Mouse (Mus musculus) layer of hippocampus, adult 8-10 months (tissue): ENCODE results near the gene Gpatch8. TPM values are rescaled to one million over a fixed set of nuclear protein-coding genes. Genes with fewer than 3 reads are reported as not detected.
A peak's percentile ranks its signal among the peaks of the same experiment; 100 is the strongest.
"Not testable (repeated sequence)": the region's sequence is repeated elsewhere in the genome, so short reads cannot be mapped to it uniquely, and the experiment has no call there.

Source experiments
- DNase-seq, 2 experiments: peaks; one replicate each; pipeline ENCODE4 v3.0.0; 2022; ENCODE audit warnings: low spot score in 2 of 2
- total RNA-seq, 4 experiments: library from RNA; stranded (reverse); gene quantifications; 2 replicates each; pipeline ENCODE4 v1.2.4; 2022

The Gpatch8 gene
- total RNA-seq, 4 experiments from 2014 or later: 49.2 to 66.6 (median 52.9) TPM

DNA sequence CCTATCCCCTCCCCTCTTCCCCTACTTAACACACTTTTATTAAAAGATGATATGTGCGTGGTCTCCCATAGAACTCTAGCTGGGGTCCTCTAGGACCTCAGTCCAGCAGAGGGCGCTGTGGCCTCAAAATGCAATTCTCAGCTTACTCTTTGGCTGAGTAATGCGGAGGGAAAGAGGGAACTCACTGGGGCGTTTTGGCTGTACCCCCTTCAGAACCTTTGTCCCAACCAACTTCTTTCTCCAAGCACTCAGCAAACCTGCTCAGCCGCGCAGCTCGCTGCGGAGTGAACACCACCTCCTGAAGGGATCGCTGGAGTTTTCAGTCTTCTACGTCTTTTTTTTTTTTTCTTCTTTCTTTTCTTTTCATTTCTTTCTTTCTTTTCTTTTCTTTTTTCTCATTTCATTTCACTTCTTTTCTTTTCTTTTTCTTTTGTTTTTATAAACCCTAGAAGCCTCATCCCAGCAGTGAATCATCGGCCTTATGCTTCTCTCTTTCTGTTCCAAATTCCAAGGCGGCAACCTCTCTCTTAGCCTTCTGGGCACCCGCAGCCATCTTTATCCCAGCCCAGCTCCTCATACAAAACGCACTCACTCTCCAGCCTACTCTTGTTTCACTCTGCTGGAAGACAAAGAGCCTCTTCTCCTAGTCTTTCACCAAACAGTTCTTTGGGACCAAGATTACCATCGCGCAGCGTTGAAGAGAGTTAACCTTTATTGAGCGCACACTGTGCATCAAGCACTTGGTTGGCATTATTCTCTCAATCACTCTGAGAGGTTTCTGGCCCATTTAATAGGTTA is 16.9 kb upstream of the Gpatch8 start:
- peak; percentile 50 to 82 for DNase-seq

DNA sequence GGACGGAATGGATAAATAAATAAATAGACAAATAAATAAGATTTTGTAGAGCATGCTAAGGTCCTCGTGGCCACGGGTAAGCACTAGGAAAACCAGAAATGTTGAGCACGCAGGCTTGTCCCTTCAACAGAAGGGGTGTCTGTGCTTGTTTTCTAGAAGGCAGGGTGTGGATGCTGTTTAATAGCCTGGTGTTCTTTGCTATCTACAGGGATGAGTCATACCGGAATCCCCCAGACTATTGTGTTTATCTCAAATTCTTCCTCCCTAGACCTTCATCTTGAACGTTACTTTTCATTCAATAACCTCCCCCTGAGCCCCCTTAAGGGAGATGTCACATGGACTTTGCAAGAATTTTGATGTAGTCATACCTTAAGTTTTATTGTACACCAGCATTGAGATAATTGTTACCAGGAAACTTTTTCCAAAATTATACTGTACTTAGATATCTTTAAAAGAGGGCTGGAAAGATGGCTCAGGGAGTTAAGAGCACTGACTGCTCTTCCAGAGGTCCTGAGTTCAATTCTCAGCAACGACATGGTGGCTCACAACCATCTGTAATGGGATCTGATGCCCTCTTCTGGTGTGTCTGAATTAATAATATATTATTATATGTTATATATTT is 12.7 kb upstream of the Gpatch8 start:
- DNase-seq: no peak

DNA sequence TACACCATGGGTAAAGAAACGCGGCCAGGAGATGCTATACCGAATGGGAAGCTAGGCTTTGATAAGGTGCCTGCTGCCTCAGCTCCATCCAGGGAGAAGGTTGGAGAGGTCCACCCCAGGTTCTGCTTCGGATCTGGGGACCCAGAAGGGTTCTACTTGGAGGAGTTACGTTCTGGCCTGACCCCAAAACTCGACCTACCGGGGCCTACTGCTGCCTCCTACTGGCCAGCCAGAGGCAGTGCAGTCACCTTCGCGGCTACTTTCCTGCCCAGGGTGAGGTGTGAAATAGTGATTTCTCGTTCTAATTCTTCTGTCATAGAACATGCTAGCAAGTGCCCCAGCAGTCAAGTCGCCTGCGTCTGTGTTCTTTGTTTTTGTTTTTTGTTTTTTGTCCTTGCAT is 12.0 kb upstream of the Gpatch8 start:
- no peak for DNase-seq

DNA sequence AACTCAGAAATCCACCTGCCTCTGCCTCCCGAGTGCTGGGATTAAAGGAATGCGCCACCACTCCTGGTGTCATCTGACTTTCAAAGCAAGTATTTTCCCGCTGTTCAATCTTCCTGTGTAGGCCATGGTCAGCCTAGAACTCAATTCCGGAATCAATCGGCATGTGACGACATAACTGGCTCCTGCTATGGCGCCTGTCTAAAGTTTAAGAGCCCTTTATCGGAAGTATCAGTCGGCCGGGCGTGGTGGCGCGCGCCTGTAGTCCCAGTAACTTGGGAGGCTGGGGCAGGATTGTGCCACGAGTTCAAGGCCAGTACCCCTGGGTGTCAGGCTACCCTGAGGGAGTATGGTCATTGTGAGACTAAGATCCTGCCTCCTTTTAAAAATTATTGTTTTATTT is 11.5 kb upstream of the Gpatch8 start:
- no peak for DNase-seq

DNA sequence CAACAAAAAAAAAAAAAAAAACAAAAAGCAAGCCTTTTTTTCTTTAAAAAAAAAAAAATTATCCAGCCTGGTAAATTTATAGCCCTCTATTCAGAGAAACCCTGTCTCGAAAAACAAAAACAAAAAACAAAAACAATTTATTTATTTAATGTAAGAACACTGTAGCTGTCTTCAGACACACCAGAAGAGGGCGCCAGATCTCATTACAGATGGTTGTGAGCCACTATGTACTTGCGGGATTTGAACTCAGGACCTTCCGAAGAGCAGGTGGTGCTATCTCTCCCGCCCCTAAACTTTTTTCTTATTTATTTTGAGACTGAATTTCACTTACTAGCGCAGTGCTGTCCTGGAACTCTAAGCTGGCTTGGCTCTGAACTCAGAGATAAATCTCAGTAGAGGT is 11.0 kb upstream of the Gpatch8 start:
- DNase-seq: no peak

DNA sequence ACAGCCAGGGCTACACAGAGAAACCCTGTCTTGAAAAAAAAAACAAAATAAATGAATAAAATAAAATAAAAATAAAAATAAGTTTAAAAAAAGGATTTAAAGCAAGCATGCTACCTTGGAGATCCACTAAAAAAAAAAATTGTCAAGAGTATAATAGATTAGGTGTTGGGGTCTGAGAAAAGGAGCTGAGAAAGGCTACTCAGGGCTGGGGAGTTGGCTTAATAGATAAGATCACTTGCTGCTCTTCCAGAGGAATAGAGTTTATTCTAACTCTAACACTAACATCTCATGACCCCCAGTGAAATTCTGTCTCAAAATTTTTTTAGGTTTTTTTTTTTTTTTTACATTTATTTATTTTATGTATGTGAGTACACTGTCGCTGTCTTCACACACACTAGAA is 10.1 kb upstream of the Gpatch8 start:
- DNase-seq: no peak

DNA sequence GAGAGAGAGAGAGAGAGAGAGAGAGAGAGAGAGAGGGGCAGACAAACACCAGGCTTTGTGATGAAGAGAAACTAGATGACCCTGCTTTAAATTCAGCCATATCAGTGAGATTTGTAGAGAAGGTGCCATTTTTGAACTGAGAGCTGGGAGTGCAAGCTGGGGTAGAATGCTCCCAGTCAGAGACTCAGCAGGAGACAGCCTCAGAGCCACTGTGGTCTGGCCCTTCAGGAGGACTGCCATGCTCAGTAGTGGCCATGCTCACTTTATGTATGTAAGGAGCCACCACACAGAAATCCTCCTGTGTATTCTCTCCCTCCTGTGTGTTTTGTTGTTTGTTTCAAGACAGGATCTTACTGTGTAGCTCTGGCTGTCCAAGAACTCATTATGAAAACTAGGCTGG is 9.5 kb upstream of the Gpatch8 start:
- DNase-seq: no peak

DNA sequence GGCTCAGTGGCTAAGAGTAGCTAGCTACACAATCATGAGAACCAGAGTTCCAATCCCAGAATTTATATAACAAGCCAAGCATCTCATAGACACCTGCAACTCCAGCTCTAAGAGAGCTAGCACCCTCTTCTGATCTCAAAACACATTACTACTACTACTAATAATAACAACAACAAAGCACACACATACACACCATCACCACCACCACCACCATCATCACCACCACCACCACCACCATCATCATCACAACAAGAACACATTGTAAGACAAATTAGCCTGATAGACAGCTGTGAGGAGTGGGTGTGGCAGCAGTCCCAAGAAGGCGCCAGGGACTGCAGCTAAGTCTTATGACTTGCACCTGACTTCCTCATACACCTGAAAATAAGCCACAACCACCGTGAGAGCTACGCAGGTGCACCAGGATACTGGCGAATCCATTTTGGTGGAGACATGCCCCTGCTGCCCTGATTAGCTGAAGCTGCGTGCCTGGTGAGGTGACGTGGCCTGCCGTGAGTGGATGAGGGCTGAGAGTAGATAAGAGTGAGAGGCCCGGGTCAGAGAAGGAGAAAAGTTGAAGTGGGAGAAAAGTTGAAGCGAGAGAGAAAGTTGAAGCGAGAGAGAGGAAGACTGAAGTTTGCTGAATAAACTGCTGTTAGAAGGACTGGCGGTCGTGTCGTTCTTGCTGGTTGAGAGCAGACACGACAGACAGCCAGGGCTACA is 8.9 kb upstream of the Gpatch8 start:
- not testable (repeated sequence) for DNase-seq

DNA sequence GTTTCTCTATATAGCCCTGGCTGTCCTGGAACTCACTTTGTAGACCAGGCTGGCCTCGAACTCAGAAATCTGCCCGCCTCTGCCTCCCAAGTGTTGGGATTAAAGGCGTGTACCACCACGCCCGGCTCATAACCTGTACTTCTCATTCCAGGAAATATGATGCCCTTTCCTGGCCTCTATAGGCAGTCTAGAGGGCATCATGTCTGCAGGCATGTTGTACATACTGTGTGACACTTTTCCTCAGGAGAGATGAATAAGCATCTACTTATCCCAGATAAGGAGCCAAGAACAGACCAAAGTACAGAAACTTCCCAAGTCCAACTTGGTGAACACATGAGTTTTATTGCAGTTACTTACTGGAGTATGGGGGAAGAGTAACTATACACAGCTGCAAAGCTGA is 2.5 kb upstream of the Gpatch8 start:
- DNase-seq: no peak

DNA sequence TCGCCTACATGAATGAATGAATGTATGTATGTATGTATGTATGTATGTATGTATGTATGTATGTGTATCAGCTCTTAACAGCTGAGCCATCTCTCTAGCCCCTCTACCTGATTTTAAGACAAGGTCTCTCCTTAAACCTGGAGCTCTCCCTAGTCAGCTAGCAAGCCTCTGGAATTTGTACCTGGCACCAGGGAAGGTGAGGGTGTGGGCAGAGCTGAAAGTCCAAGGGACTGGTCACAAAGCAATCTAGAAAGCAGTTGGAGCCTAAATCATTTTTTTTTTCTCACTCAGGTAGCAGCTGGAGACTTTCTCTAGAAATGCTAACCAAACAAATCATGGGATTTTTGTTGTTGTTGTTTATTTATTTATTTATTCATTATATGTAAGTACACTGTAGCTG is 1.2 kb upstream of the Gpatch8 start:
- DNase-seq: no peak

DNA sequence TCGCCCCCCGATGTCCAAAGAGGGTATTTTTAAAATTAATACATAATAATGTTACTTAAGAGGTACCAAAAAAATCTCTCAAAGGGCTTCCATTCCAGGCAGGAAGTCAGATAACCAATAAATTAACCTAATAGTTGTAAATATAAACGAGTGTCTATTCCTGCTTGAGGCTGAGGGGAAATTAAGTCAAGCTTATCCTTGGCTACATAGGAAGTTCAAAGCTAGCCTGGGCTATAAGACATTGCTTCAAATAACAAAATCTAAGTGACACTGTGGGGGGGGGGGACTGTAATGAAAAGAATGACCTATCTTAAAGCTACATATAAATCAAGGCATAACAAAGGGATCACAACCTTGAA is 503 bp upstream of the Gpatch8 start:
- DNase-seq: no peak

DNA sequence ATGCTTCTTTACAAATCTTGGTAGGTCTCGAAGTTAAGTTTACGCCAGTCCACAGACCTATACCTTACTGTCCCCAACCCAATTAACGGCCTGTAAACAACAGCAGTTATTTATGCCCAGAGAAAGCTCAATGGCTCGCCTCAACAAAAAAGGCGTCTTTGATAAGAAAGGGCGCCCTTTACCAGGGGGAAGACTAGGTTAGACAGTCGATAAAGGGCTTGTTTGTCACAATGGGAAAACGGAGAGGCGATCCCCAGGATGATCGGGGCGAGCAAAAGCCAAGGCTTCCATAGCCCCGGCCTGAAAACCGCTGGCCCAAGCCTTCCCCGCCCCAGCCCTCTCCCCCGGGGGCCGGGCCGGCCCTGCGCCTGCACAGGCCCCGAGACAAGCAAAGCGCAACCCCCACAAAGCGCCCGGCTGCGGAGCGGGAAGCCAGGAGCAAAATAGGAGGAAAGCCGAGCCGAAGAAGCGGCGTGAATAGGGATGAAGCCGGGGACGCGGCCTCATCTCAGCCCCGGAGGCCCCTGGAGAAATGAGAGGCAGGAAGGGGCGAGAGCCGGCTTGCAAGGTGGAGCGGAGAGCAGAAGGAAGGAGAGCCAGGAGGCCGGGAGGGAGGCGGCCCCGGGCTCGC is 677 bp downstream of the Gpatch8 start:
- no peak for DNase-seq

DNA sequence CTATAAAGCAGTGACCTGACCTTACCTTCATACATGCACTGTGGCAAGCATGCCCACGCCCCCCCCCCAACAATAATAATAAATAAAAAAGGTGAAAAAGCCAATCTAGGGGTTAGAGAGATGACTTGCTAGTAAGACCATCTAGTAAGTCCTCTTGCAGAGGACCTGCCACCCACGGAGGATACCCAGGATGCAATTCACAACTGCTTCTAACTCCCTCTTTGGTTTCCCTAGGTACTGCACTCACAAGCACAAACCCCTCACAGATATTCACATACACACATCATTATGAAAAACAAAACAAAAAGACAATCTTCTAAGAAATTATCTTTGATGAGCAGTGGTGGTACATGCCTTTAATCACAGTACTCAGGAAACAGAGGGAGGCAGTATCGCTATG is 4.1 kb downstream of the Gpatch8 start:
- DNase-seq: no peak

DNA sequence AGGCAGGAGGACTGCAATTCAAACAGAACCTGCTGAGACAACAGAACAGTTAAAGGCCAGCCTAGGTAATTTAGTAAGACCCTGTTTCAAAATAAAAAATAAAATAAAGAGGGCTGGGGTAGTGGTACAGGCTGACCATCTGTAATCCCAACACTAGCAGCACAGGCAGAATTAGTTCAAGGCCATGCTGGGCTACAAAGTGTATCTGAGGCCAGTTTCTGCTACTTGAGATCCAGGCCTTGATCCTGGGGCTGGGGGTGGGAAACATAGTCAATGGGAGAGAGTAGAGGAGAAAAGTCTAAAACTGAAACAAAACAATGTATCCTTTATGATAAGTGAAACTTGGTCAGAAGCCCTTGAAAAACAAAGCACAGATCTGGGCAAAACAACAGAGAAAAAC is 5.0 kb downstream of the Gpatch8 start:
- no peak for DNase-seq

DNA sequence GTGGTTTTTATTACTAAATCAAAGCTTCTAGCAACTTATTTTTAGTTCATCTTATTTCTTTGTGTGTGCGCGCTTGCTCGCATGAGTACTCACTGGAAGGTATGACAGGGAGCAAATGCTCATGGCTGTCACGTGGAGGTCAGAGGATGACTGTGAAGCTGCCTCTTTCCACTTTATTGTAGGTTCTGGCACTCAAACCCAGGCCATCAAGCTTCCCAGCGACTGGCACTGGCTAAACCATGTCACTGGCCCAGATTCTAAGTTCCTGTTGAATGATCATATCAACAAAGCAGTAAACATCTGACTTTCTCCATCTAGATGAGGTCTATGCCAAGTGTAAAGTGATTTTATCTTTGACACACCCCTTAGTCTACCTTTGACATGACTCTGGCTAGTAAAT is 14.7 kb downstream of the Gpatch8 start:
- DNase-seq: no peak

DNA sequence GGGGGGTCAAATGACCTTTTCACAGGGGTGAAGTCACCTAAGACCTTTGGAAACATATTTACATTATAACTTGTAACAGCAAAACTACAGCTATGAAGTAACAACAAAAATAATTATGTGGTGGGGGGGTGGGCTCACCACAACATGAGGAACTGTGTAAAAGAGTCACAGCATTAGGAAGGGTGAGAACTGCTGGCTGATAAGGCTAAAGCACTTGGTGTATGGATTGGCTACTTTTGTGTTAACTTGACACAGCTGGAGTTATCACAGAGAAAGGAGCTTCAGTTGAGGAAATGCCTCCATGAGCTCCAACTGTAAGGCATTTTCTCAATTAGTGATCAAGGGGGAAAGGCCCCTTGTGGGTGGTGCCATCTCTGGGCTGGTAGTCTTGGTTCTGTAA is 15.9 kb downstream of the Gpatch8 start:
- DNase-seq: not testable (repeated sequence)

DNA sequence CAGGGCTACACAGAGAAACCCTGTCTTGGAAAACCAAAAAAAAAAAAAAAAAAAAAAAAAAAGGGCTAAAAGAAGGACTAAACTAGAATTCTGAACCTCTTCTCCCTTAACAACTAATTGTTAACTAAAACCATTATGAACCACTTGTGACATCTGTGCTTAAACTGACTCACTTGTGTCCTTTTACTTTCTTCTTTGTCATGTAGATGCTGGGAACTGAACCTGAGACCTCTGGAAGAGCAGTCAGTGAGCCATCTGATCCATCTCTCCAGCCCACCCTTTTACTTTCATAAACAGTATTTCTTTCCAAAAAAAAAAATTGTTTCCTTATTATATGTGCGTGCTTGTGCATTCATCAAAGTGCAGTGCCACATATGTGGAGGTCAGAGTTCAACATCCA is 16.5 kb downstream of the Gpatch8 start:
- no peak for DNase-seq

DNA sequence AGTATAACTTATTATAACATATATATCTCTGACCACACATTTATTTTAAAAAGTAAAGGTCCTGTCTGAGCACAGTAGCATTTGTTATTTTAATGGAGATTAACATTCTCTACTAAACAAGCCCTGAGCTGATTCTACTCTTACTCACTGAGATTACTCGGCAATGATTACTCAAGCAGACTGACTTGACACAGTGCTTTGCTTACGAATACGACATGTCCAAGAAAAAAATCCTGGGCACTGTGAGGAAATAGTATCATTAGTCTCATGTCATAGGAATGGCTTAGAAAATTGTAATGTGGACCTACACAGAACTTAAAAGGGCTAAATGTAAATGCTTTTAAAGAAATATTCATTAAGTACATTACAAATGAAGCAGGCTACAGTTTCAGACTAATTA is 20.0 kb downstream of the Gpatch8 start:
- DNase-seq: no peak

DNA sequence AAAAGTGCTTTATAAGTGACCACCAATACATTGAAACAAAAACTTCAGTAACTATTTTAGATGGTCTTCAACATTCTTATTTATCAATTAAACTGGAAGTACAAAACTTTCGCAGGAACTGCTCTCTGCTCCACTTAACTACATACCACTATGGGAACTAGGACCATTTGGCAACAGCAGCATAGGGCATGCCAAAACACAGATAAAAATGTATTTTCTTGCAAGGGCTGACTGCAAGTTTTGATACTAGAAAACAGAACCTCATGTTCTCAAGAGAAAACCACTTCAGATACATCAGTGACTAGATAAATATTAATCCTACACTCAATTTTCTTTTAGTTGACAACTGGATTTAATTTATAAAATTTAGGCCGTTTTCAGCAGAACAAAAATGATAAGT is 22.1 kb downstream of the Gpatch8 start:
- no peak for DNase-seq

DNA sequence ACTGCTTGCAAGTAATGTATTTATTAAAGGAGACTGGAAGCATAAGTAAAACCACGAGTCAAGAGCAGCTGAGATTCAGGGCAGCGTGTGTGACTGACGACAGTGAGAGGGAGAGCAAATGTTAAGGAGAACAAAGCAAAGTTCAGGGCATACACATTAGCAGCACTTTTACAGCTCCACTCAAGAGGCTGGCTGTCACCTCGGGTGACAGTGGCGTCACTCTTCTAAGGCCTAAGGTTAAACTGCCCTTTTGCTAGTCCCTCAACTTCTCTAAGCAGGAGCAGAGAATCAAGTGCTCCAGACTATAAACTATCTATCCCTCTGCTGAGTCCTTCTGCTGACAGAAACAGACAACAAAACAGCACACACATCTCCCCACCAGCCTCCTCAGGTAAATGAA is 24.8 kb downstream of the Gpatch8 start:
- DNase-seq: no peak

DNA sequence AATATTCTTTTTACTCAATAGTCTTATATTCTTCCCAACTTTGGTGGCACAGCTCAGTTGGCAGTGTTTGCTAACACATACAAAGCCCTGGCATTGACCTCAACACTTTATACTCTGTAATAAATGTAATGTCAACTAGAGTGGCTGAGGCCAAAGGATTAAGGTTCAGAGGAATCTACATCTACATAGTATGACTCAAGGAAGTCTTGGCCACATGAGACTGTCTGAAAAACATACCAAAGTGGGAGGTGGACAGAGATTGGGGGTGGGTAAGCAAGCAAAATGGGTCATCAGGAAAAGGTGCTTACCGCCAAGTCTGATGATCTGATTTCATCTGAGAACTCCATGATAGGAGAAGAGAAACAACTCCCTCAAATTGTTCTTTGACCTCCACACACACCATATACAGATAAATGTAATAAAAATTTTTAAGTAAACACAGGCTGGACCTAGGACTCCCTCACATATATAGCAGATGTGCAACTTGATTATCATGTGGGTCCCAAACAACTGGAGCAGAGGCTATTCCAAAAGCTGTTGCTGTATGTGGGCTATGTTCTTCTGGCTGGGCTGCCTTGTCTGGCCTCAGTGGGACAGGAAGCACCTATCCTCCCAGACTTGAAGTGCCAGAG is 41.3 kb downstream of the Gpatch8 start:
- no peak for DNase-seq

DNA sequence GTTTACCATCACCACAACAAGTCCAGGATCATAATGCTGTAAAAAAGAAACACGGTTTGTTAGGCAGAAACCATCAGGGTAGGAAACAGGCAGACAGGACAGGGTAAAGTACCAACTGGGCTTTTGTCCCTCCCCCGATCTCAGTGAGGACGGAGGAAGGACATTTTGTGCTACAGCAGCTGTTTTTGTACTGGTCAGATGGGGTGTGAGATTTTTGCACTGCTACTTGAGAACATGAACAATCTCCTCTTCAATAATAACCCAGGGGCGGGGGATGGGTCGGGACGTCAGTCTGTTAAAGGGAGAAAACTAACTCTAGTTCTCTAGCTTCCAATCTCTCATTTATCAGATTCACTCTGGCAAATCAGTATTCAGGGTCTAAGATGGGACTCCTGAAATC is 46.0 kb downstream of the Gpatch8 start:
- DNase-seq: no peak
